Mouse (Mus musculus) embryonic fibroblast, embryonic 13.5 days (primary cell): Measurements from ENCODE around the gene Slc36a2.

Experiments used
- CTCF ChIP-seq: IDR thresholded peaks from 2 replicates; pipeline ENCODE4 v1.5.1; 2011; ENCODE audit warnings: mild to moderate bottlenecking, control low read depth, low read length, moderate library complexity, borderline replicate concordance; ENCODE audit not compliant: insufficient read depth
- POLR2A ChIP-seq: IDR thresholded peaks from 2 replicates; pipeline ENCODE4 v1.6.1; 2011; ENCODE audit warnings: low read depth, mild to moderate bottlenecking, control low read depth, low read length, moderate library complexity

- no peak for TF ChIP-seq CTCF
- no peak for TF ChIP-seq POLR2A
Observed at GRCm38 (mm10) chr11:55217880-55218279, 33.0 kb upstream of the Slc36a2 start.
